Mouse (Mus musculus) cerebellum, adult 9-11 months (tissue): Measurements from ENCODE around the gene Fyn.

Experiments
- DNase-seq: peaks from one replicate; pipeline ENCODE4 v3.0.0; 2022

The Fyn gene

DNA sequence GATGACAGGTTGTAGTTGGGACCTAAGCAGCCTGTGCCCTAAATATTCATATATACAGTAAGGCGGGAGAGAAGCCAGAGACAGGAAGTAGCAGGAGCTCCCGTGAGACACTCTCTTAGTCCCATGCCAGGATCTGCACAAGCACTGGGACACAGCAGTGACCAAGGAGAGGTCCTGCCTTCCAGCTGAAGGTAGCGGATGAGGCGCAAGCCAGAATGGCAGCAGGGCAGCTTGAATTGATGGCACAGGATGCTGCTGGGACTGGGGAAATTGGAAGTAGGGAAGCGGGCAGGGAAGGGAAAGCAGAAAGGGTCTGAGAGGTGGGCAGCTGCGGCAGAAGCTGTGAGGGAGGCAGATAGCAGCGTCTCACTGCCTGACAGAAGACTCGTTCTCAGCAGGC lies 81.7 kb downstream of the Fyn start:
- DNase-seq, result no peak

DNA sequence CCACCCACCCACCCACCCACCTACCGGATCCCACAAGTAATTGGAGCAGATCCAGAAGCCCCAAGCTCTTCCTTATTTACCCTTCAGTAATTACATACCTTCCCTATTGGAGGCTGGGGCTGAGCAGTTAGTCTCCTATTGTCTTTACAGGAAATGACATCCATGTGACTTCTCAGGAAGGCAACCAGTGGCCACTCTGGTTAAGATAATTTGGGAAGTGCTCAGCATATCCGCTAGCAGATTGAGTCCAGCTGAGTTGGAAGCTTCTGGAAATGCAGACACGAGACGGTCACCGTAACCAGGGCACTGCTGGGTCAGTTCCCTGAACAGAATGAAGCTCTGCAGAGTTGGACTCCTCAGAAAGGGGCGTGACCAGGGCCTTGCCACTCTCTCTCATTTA lies 82.4 kb downstream of the Fyn start:
- DNase-seq, result no peak

DNA sequence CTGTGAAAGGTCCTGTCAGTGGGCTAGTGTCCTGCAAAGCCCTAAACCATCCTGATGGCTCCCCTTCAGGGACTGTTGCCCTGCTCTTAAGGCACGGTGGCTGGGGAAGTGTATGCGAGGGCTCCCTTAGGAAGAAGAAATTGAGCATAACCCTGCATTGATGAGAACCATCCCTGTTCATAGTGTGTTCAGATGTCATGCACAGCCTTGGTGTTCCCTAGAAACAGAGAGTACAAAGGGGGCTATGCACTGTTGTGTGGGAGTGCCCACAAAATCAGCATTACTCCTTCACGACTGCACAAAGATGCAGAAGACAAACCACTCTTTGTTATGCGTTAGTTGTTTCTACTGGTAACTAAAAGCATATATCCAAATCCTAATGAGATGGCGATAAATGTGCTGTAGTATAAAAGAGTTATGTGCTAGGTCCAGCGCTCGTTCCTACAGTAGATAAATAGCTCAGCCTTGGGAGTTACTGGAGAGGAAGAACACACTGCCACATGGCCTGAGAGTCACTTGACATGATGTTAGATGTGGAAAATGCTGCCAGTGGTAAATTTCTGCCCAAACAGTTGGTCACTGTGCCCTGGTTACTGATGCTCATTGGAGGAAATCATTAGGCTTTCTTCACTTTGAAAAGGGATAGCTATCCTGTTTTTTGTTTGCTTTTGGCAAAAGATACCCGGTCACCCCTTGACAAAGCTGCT lies 83.4 kb downstream of the Fyn start:
- DNase-seq, result no peak

DNA sequence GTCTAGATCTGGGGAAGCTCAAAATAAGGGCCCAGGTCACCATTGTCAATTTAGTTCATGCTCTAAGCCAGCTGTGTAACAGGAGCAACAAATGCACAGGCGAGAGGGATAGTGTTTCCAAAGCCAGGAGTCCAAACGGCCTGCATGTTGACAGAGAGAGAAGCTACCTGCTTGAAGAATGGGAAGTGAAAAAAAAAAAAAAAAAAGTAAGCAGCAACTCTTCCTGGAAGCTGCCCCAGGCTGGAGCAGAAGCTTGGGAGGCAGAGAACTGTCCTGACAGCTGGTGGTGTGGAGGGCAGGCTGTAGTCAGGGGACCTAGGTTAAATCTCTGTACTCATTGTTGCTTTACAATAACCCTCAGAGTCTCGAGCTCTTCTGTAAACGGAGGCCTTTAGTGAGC lies 86.7 kb downstream of the Fyn start:
- no peak for DNase-seq

DNA sequence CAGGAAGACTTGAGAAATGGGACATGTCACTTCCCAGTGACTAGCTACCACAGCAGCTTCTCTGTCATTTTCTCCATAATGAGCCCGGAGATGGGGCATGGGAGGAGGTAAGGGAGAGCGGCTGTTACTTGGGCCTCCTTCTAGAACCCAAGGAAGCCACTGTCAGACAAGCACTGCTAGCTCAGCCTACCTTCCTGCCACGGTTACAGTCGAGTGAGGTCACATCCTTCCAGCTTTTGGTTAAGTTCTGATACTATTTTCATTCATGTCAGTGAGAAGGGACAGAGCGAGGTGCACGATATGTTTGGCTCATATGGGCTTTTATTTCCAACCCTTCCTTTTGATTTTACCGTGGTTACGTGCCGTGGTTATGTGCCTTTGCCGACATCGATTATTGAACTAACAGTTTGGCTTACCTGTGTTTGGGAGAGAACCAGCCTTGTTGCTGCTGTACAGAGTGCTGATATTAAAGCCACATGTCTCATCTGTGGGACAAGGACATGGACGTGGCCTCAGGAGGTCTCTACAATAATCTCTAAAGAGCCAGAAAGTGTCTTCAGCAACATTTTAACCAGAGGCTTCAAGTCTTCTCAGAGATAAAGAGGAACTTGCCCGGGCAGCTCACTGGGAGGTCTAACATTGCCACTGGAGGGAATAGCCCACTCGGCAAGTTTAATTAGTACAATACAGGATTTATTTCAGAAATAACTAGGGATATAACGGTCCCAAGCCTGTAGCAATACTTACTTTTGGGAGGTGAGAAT lies 87.4 kb downstream of the Fyn start:
- no peak for DNase-seq

DNA sequence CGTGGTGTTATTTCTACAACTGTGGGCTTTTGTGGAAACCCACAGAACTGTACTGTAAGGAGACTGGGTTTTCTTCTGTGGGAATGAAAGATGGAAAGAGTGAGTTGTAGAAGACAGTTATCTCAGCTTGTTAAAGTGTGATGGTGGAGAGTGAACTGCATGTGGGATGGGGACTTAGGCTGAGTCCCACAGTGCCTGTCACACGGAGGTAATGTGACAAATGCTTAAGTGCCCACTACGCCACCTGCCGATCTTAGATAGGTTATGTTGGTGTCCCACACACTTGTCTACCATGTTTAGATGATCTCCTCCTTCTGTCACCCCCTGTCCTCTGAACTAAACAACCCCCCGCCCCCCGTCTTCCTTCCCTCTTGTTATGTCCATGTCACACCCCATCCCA lies 88.1 kb downstream of the Fyn start:
- DNase-seq, result no peak

DNA sequence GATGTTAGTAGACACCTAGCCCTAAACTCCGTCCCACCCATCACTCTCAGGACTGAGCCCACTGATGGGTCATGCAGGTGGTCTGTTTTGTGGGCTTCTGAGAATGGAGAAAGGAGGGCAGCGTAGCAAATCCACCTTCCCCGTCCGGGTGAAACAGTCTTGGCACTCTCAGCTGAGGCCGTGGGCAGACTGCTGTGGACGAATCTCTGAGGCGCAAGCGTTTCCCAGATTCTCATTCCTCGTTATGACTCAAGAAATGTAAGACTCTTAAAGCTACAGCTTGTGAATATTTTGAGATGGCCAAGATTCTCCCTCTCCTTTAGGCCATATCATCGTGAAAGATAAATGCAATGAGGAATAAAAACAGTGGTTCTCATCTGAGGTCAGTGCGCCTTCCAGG lies 88.6 kb downstream of the Fyn start:
- DNase-seq, result no peak

DNA sequence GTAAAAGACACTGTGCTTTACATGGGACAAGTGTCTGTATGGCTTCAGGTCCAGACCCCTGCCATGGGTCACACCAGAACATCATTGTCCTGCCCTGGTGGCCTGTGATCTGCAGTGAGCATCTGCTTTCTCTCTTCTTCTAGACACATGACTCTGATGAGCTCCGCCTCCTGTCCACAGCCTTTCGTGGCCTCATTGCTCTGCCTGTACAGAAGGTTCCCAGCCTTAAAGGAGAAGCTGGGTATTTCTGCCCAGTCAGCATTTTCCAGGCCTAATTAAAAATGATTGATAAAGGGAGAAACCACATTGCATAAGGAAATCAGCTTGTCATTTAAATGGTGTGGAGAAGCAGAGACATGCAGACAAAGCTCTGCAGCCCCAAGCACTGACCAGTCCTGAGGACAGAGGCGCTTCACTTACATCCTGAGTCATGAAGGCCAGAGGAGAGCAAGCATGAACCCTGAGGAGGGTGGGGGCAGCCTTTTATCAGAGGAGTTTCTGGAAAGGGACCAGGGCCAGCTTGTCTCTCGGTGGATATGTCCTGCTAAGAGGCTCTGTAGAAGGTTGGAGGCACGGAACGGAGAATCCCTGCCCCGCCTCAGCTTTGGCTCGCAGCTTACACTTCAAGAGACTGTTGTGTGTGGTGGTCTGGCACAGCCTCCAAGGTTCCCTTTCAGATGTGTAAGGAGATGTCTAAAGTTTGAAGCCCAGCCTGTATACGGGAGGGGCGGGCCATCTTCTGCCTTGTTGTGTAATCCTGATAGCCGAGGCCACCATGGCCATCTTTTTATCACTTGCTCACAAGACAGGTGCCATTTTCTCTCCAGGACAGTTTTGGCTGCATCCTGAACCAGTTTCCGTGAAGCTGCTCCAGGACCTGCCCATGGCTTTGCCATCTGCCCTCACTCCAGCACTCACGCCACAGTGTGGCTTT lies 90.4 kb downstream of the Fyn start:
- DNase-seq, result peak; percentile 87

DNA sequence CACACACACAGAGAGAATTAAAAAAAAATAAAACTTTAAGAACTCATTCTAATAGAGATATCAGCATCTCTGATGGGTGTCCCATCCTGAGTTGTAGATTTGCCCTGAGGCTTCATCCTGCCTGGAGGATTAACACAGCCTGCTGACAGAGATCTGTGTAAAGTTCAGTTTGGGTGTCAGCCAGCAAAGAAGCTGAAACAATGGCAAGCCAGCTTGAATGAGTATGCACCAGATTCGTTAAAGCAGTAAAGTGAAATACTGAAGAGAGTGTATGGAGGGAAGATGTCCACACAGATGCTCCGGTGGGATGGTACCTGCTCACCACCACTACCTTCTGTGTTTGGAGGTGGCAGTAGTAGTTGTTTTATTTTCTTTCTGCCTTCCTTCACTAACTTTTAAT lies 92.0 kb downstream of the Fyn start:
- no peak for DNase-seq

DNA sequence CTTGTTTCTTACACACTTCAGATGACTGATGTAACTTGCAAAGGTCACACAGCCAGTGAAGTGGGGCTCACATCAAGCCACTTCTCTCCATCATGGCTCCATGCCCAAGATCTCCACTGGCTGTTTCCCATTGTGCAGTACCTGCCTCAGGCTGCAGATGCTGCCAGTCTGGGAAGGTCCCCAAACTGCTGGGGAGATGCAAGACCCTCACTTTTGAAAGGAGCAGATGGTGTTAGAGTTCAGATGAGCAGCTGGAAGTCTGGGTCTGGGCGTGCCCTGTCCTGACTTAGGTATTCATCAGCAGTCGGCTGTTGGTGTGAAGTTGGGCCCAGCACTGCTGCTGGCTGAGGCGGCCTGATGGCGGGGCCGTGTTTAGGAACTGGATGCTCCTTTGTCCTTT lies 93.3 kb downstream of the Fyn start:
- DNase-seq, result no peak

DNA sequence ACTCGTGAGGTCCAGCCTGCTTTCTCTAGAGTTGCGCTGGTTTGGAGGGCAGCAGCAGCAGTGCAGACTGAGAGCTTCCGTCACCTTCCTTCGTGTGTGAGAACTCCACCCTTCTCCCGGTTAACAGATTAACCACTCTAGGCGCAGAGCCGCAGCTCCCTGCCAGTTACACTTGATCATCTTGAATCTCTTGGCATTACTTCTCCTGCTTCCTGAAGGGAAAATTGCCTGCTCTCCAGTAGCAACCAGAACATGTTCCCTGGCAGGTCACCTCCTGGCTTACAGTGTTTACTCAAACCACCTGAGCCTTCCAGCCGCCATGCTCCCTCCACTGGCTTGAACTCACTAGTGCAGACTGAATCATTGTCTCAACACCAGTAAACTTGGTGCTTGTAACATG lies 94.1 kb downstream of the Fyn start:
- no peak for DNase-seq

DNA sequence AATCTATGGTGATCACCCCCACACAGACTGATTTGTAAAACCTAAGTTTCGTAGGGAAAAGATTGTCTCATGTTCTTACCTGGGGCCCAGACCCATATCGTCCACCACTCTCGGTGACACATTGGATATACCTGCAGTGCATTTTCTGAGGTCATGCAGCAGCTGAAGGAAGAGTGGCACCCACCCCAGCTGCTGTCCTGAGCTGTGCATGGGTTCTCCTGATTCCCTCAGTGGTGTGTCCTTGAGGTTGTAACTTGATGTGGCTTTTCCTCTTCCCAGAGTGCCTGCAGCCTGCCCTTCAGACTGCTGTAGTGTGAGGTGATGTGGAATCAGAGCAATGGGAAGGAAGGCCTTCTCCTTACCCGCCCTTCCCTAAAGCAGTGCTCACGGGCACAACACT lies 95.7 kb downstream of the Fyn start:
- DNase-seq, result no peak

DNA sequence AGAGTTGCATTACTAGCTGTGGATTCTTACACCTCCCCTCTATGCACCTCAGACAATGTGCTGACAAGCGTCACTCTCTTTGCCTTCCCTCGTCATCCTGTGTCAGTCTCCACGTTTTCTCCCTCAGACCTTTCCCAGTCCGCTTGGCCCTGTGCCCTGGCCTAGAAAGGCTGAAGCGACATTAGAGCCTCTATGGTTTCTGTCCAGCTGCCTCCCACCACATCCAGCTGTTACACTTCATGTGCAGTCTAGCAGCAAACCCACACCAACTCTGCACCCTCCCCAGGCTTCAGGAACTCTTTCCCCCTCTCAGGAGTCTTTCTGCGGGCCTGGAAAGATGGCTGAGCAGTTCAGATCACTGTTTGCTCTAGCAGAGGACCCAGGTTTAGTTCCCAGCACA lies 98.7 kb downstream of the Fyn start:
- no peak for DNase-seq

DNA sequence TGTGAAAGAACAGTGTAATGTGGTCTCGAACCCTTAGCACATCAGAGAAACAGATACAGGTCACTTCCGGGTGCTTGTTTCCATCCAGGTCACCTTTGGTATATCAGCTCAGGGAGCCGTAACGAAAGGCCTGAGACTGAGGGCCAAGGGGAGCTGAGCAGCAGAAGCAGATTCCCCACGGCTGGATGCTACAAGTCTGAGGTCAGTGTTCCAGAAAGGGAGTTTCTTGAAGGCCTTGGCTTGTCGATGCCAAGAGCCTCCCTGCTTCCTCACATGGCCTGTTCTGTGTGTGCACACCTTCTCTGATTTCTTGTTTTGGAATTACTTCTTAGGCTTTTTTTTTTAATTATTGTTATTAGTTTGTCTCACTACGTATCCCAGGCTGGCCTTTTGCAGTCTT lies 99.2 kb downstream of the Fyn start:
- no peak for DNase-seq

DNA sequence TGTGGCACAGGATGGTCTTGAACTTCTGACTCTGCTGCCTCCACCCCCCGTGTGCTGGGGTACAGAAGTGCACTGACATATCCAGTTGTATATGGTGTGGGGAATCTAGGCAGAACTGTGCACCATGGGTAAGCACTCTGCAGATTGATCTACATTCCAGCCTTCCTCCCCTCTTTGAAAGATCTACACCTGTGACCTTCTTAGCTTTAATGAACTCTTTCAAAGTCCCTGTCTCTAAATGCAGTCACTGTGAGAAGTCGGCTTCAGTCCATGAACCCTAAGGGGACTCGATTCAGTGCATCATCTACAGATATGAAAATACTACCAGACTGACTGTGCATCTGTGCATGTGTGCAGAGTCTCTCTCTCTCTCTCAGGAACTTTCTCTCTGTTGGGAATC lies 99.9 kb downstream of the Fyn start:
- no peak for DNase-seq

DNA sequence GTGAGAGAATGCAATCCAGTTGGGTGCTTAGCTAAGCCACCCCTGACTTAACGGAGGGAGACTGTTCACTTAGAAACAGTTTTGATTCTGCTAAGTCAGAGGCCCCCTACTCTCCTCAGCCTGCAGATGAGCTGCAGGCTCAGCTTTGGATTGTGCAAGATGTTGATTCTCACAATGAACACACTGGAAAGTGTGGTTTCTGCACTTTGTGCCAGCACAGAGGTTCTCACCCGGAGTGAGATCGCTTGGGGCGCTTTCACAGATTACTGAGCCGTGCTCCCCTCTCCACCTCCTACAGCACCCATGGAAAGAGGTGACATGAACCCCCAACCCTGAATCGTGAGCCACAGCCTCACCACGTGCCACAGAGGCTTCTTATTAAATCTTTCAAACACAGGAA lies 100.7 kb downstream of the Fyn start:
- DNase-seq, result no peak

DNA sequence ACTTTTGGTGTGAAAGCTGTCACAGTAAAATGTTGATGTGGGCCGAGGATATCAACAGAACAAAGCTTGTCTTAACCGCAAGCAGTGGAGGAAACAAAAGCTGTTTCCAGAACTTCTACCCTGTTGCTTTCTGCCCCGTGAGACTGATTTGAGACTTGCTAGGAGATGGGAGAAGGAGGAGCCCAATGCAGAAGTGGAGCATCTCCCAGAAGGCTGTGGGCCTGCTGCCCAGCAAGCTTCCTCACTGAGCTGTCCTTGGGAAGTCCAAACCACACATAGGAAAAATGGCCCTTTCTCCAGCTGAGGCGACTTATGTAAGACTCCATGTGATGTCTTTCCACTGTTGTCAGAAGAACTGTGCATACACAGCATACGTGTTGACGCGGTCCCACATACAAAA lies 101.7 kb downstream of the Fyn start:
- no peak for DNase-seq

DNA sequence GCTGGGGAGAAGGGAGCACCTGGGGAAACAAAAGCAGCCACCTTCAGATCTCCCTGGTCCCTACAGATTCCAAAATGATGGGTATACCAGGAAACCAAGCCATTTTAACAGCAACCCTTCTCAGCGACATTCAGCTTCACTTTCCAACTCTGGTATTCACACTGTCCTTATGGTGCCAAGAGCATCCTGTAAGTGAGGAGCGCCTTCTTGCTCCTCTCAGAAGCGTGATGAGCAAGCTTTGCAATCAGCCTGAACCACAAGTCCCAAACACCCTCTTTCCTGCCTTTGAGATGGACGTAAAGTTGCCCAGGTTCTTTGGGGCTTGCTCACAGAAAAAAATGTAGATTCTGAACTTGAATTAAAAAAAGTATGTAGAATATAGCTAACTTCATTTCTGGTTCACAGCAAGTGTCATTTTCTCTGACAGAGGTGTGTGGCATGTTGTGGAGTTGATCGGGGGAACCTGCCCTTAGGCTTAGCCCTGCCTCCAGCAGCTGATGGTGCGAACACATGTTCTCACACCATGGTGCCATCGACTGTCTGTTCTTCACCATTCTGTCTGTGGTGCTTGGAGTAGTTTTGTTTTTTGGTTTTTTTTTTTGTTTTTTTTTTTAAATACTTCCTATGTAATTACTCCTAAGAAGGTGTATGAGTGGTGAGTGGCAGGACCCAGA lies 102.5 kb downstream of the Fyn start:
- DNase-seq, result no peak

DNA sequence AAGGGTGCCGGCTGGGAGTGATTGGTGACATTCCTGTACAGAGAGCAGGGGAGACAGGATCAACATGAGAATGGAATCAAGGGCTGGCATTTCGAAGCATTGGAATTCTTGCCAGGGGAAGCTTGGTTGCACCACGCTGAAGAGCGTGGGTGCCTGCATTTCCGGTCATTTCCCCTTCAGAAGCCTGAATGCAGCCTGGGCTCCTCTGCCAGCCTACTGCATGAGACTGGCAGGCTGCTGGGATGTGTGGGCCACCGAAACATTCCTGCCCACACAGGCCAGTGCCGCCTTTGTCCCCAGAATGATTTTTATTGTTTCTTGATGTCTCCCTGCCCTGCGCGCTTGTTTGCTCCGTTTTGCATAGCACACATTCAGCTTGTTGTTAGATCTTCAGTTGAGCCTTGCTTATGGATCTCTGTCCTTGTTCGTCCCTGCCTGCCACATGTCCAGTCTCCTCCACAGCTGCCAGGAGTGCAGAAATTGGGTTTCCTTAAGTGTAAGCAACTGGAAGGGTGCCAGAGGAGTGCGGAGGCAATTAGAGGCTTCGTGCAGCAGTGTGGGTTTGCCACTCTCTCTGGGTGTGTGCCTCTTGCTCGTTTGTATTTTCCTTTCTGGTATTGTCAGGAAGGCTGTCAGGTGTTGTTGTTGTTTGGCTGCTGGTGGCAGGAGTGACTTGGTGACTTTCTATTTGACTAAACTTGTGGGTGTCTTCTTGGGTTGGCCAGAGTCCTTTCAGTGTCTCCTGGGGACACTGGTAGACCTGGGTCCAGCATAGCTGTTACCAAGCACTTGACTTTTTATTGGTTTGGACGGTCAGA lies 103.3 kb downstream of the Fyn start:
- peak; percentile 62 for DNase-seq

DNA sequence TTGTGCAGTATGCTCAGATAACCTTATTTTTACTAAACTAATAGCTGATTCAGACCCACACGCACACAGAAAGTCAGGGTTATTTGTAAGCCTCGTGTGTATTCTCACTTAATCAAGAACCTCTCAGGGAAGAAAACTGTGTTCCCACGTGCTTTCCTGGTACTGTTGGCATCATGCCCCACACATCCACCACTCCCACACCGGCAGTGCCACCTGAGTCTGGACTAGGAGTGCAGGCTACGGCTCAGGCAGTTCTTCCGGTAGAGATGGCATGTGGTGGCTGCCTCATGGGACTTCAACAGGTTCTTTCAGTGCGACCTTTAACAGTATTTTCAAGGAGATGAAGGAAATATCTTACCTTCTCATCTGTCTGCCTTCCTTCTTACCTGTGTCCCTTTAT lies 104.3 kb downstream of the Fyn start:
- DNase-seq, result peak; percentile 47

DNA sequence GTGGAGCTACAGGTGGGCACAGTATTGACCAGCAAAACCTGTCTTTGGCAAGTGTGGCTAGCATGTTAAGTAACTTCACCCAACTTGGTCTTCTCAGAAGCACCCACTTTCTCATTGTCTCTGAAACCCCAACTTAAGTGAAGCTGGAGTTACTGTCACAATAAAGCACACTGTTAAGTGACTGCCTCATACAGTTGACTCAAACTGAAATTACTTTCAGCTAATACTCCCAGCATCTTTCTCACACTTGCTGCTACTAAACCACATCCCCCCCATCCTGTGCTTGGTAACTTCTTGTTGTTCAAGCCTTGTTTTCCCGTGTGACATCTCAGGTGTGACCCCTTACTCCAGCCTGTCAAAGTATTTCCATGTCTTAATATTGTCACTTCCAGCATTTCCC lies 110.7 kb downstream of the Fyn start:
- no peak for DNase-seq

DNA sequence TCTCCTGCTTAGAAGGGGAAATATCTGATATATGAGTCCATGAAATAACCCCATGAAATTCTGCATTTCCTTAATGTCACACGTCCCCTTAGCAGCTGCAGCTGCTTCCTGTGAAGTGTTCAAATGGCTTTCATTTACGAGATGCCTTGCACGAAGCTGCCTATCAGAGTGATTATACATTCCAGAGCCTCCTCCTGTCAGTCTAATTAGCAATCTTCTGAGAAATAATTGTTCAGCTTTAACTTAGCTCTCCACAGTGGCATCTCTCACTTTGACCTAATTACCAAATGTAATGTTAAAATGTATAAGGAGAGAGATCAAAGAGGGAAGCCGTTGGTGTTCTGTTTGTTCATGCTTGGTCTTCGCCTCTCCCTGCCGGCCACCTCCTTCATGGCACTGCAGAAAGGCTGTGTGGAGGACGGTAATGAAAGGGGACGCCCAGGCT lies 115.7 kb downstream of the Fyn start:
- no peak for DNase-seq
